Mouse (Mus musculus) fibroblast of lung, adult 2 months (primary cell): Measurements from ENCODE around the gene Tsr3.
"Not testable (repeated sequence)": the region's sequence is repeated elsewhere in the genome, so short reads cannot be mapped to it uniquely, and the experiment has no call there.

Experiments
- DNase-seq: peaks from one replicate; pipeline ENCODE4 v3.0.0-alpha.2; 2011; ENCODE audit warnings: low read depth

Gene Tsr3

GRCm38 (mm10) chr17:25239695-25240636, at the start of gene Tsr3, which contains the start of gene Gnptg:
Tsr3 (plus strand) TSS chr17:25240170.
Gnptg (minus strand) TSS chr17:25240124.
- peak; percentile 53 for DNase-seq

GRCm38 (mm10) chr17:25202401-25202800, 37.6 kb upstream of the Tsr3 start:
- no peak for DNase-seq

- DNase-seq, result no peak
These were observed 30.0 kb upstream of the Tsr3 start for GRCm38 (mm10) chr17:25210006-25210405.

- no peak for DNase-seq
These were observed 29.1 kb upstream of the Tsr3 start for GRCm38 (mm10) chr17:25210680-25211466.

GRCm38 (mm10) chr17:25211705-25212104, 28.3 kb upstream of the Tsr3 start:
- no peak for DNase-seq

- DNase-seq, result no peak
These were observed 24.5 kb upstream of the Tsr3 start for GRCm38 (mm10) chr17:25215431-25215830.

GRCm38 (mm10) chr17:25218967-25219366, 21.0 kb upstream of the Tsr3 start:
- no peak for DNase-seq

GRCm38 (mm10) chr17:25219492-25220295, 20.3 kb upstream of the Tsr3 start:
- no peak for DNase-seq

GRCm38 (mm10) chr17:25220746-25221145, 19.2 kb upstream of the Tsr3 start:
- DNase-seq, result no peak

GRCm38 (mm10) chr17:25221821-25222503, 18.0 kb upstream of the Tsr3 start:
- no peak for DNase-seq

GRCm38 (mm10) chr17:25222504-25222940, 17.4 kb upstream of the Tsr3 start:
- not testable (repeated sequence) for DNase-seq

- no peak for DNase-seq
These were observed 16.9 kb upstream of the Tsr3 start for GRCm38 (mm10) chr17:25222951-25223601.

- no peak for DNase-seq
These were observed 15.3 kb upstream of the Tsr3 start for GRCm38 (mm10) chr17:25224586-25225222.

- DNase-seq, result no peak
These were observed 14.3 kb upstream of the Tsr3 start for GRCm38 (mm10) chr17:25225659-25226058.

GRCm38 (mm10) chr17:25227991-25228390, 12.0 kb upstream of the Tsr3 start:
- no peak for DNase-seq

GRCm38 (mm10) chr17:25230014-25230655, 9.8 kb upstream of the Tsr3 start:
- not testable (repeated sequence) for DNase-seq

GRCm38 (mm10) chr17:25230700-25231099, 9.3 kb upstream of the Tsr3 start:
- DNase-seq, result no peak

GRCm38 (mm10) chr17:25231621-25232020, 8.3 kb upstream of the Tsr3 start:
- DNase-seq, result not testable (repeated sequence)

GRCm38 (mm10) chr17:25235635-25236034, 4.3 kb upstream of the Tsr3 start:
- no peak for DNase-seq
